Mouse (Mus musculus) liver, postnatal 0 days (tissue): ENCODE data around the gene Mbnl2. TPM values are rescaled to one million over a fixed set of nuclear protein-coding genes. Genes with fewer than 3 reads are reported as not detected.
A peak's percentile ranks its signal among the peaks of the same experiment; 100 is the strongest.

ENCODE experiments used
- ATAC-seq: fragments of 200-750 bp; cut with Nextera tagmentation; 2 replicates; pipeline ENCODE4 v1.8.0; 2017; ENCODE audit warnings: mild to moderate bottlenecking, moderate library complexity
- DNase-seq: peaks from one replicate; pipeline ENCODE4 v3.0.0-alpha.2; 2016
- H3K27ac ChIP-seq: fragments of 300-500 bp; sonication (generic); 2 replicates; pipeline ENCODE4 v1.5.1; 2014; ENCODE audit warnings: antibody characterized with exemption, moderate library complexity, mild to moderate bottlenecking, low read depth
- H3K27me3 ChIP-seq: fragments of 300-500 bp; sonication (generic); 2 replicates; pipeline ENCODE4 v1.6.1; 2014; ENCODE audit warnings: low read length, control low read depth, mixed read lengths; ENCODE audit not compliant: insufficient read depth
- H3K36me3 ChIP-seq: fragments of 300-500 bp; sonication (generic); replicated peaks from 2 replicates; pipeline ENCODE4 v1.6.1; 2014; ENCODE audit warnings: mild to moderate bottlenecking, control low read depth, low read length, moderate library complexity, mixed read lengths; ENCODE audit not compliant: insufficient read depth
- H3K4me1 ChIP-seq: fragments of 300-500 bp; sonication (generic); 2 replicates; pipeline ENCODE4 v1.6.1; 2014; ENCODE audit warnings: antibody characterized with exemption, mild to moderate bottlenecking, control low read depth; ENCODE audit not compliant: insufficient read depth
- H3K4me2 ChIP-seq: fragments of 300-500 bp; sonication (generic); 2 replicates; pipeline ENCODE4 v1.6.1; 2014; ENCODE audit warnings: low read depth, mild to moderate bottlenecking, low read length, moderate library complexity, mixed read lengths
- H3K4me3 ChIP-seq: fragments of 300-500 bp; sonication (generic); 2 replicates; pipeline ENCODE4 v1.5.1; 2014; ENCODE audit warnings: low read depth, low read length
- H3K9ac ChIP-seq: fragments of 300-500 bp; sonication (generic); replicated peaks from 2 replicates; pipeline ENCODE4 v1.6.1; 2014; ENCODE audit warnings: mild to moderate bottlenecking, moderate library complexity
- H3K9me3 ChIP-seq: fragments of 300-500 bp; sonication (generic); 2 replicates; pipeline ENCODE4 v1.6.1; 2016; ENCODE audit warnings: mild to moderate bottlenecking, control low read depth, low read length, mixed read lengths
- CTCF ChIP-seq: sonication (generic); IDR thresholded peaks from 2 replicates; pipeline ENCODE4 v1.5.1; 2016; ENCODE audit warnings: antibody characterized with exemption, low read depth
- EP300 ChIP-seq: IDR thresholded peaks from 2 replicates; pipeline ENCODE4 v1.6.1; 2016; ENCODE audit warnings: antibody characterized with exemption, low read depth, mild to moderate bottlenecking
- WGBS: fragments of 180-500 bp; shearing (Covaris S2); extraction: QIAGEN DNeasy Blood & Tissue Kit; methylation state at CpG from one replicate; pipeline ENCODE4 v1.1.7; 2014; ENCODE audit not compliant: insufficient replicate concordance; 5-methylcytosine and 5-hydroxymethylcytosine counted together
- polyA plus RNA-seq: library from polyadenylated mRNA; unstranded; fragments of >200 nt; fragmentation: Nextera tagmentation; extraction: Ambion mirVana; gene quantifications from 2 replicates; pipeline ENCODE4 v1.2.1, GENCODE M21; 2015

Mbnl2 gene
- polyA plus RNA-seq, 1 experiment from 2014 or later = 16.9 TPM

DNA sequence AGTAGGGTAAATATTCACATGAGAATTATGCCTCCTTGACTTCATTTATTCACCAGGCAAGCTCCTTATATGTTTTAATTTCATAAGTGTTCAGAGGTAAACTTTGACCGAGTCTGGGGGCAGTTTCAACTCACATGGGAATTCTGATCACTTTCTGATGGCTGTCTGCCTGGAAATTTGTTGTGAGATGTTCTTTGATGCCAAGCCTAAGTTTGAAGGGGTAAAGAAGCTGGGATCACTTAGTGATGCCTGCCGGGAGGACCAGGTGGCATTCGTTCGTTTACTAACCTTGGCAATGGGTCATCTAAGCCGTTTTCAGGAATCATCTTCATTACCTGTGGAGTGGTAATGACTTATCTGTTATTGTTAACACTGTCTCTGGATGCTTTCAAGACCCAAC, 23.0 kb downstream of the Mbnl2 start:
- 76% methylated on average over 5 of the region's 5 CpGs for WGBS
- H3K27me3 ChIP-seq = no peaks in the 10 kb centered on the region
- H3K4me3 ChIP-seq = no peak overlapping the region
- no peak overlapping the region for H3K27ac ChIP-seq
- ATAC-seq (no peak), DNase-seq (no peak)
- no peaks in the 10 kb centered on the region for H3K9me3 ChIP-seq
- H3K36me3 ChIP-seq = no peaks in the 10 kb centered on the region; the same call in 1 of the 2 replicates
- no peak overlapping the region for H3K4me2 ChIP-seq
- H3K4me1 ChIP-seq = peaks cover 24% of the 10 kb centered on the region
- H3K9ac ChIP-seq = no peak overlapping the region
- TF ChIP-seq EP300 (no peak), CTCF (no peak)

DNA sequence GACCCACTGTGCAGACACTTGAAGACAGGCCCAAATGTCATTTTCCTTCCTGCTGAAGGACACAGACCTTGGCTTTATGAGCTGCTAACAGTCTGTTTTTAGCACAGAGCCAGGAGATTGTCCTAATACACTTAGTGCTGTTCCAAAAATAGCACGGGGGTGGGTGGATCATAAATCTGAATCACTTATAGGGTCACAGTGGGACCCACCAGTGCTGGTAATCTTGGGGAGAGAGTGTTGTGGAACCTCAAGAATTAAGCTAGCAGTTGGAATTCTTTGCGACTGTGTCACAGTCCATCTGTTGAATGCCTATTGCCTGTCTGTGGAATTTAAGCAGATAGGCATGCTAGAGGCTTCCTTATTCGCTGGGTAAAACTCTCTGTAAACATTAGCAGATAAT, 24.2 kb downstream of the Mbnl2 start:
- DNase-seq (no peak), ATAC-seq (no peak)
- Histone ChIP-seq H3K9me3 (no peaks in the 10 kb centered on the region), H3K4me3 (no peak overlapping the region), H3K9ac (no peak overlapping the region), H3K27me3 (no peaks in the 10 kb centered on the region), H3K4me2 (no peak overlapping the region), H3K27ac (no peak overlapping the region), H3K36me3 (no peaks in the 10 kb centered on the region; the same call in 1 of the 2 replicates), H3K4me1 (peaks cover 19% of the 10 kb centered on the region)
- WGBS = 51% methylated on average over 3 of the region's 3 CpGs
- TF ChIP-seq CTCF = no peak
- no peak for TF ChIP-seq EP300

DNA sequence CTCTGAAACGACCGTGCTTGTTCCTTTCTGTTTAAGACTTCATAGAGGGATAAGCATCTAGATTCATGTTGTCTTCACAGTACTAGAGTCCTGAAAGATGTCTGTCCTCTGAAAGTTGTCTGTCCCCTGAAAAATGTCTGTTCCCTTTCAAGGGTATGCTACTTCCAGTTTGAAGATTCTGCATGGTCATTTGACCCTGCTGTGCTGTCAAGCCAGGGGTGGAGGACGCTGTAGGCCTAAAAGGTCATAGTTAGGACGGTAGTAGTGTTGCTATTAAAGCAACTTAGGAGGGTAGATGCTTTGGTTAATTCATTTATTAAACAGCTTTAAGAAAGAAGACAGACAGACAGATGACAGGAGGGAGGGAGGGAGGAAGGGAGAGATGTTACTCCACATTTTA, 24.7 kb downstream of the Mbnl2 start:
- TF ChIP-seq EP300 (no peak), CTCF (no peak)
- WGBS = 57% methylated on average over 4 of the region's 4 CpGs

DNA sequence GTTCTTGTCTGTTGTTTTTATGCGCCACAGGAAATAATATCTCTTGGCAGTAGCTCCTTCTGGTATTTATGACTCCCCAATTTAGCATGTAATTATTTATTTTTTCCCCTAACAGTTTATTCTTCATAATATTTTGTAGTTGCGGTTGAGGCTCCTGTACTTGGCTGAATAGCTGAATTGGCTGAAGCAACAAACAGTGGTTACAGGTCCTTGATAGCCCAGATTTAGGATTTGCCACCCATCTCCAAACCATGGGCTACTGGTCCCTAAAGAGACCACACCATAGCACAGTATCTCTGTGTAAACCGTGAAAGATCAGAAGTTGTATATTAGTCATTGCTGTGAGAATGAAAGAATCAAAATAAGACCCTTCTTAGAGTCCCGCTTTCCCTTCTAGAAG, 25.3 kb downstream of the Mbnl2 start:
- WGBS = 82% methylated on average over 4 of the region's 4 CpGs
- ATAC-seq = no peak
- Histone ChIP-seq H3K27me3 (no peaks in the 10 kb centered on the region), H3K9me3 (no peaks in the 10 kb centered on the region), H3K27ac (no peak overlapping the region), H3K36me3 (no peaks in the 10 kb centered on the region; the same call in 1 of the 2 replicates), H3K4me2 (no peak overlapping the region), H3K9ac (no peak overlapping the region), H3K4me1 (peaks cover 19% of the 10 kb centered on the region), H3K4me3 (no peak overlapping the region)
- no peak for DNase-seq
- TF ChIP-seq CTCF = no peak
- no peak for TF ChIP-seq EP300

More for the DNA sequence above, 24.7 kb downstream of the Mbnl2 start:
- Histone ChIP-seq H3K4me1 (peaks cover 19% of the 10 kb centered on the region), H3K27me3 (no peaks in the 10 kb centered on the region), H3K4me3 (no peak overlapping the region), H3K4me2 (no peak overlapping the region), H3K9ac (no peak overlapping the region), H3K27ac (0 out of 2 replicates have a peak overlapping the region, but pooled peaks have one; percentile 12), H3K9me3 (no peaks in the 10 kb centered on the region), H3K36me3 (no peaks in the 10 kb centered on the region; the same call in 1 of the 2 replicates)
- no peak for DNase-seq
- no peak for ATAC-seq

DNA sequence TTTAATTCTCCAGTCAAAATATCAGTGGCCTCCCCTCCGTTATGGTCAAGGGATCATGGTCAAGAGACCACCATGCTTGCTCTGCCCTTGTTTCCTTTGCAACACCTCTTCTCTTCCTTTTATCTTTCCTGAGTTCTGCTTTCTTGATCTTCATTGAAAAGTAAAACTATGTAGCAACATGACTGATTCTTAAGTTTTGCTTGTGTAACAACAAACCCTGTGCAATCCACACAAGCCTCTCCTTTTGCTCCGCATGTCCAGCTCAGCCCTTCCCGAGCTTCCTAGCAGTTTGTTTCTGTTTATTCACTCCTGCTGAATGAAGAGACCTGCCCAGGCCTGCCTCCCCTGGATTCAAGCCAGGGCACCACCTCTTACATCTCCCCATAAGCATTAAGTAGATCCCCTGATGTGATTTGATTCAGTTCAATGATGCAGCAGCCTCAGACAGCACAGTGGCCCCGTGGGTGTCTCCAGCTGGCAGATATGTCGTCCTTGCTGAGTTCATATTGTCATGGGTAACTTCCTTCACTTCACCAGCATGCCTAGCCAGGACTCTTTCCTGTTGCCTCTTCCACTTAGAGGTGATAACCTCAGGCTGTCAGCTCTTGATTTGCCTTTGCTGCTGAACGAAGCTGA, 27.6 kb downstream of the Mbnl2 start:
- 25% methylated on average over 6 of the region's 6 CpGs for WGBS
- ATAC-seq = no peak; the same call in 1 of the 2 replicates

DNA sequence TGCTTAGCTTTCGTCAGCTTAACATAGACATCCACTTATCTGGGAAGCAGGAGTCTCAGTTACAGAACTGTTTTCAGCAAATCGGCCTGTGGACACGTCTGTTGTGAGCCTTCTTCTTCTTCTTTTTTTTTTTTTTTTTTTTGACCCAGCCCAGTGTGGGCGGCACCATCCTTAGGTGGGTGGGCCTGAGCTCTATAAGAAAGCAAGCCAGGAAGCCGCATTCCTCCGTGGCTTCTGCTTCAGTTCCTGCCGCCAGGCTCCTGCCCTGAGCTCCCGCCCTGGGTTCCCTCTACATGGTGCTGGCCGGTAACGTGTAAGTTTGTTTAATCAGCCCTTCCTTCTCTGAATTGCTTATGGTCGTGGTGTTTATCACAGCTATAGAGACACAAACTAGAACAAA, 30.8 kb downstream of the Mbnl2 start:
- no peak overlapping the region for H3K4me2 ChIP-seq
- WGBS = 35% methylated on average over 11 of the region's 11 CpGs
- peaks cover 16% of the 10 kb centered on the region for H3K4me1 ChIP-seq
- H3K9me3 ChIP-seq = no peaks in the 10 kb centered on the region
- no peak overlapping the region for H3K4me3 ChIP-seq
- no peak overlapping the region for H3K27ac ChIP-seq
- DNase-seq = no peak
- H3K36me3 ChIP-seq = no peaks in the 10 kb centered on the region
- TF ChIP-seq CTCF (no peak), EP300 (no peak)
- no peak overlapping the region for H3K9ac ChIP-seq
- ATAC-seq = 0 out of 2 replicates have a peak, but pooled peaks have one; percentile 13
- no peaks in the 10 kb centered on the region for H3K27me3 ChIP-seq

More for the DNA sequence above, 27.6 kb downstream of the Mbnl2 start:
- Histone ChIP-seq H3K4me3 (no peak overlapping the region), H3K9ac (no peak overlapping the region), H3K36me3 (no peaks in the 10 kb centered on the region), H3K4me2 (peak overlapping the region; percentile 27), H3K27me3 (no peaks in the 10 kb centered on the region), H3K4me1 (peaks cover 15% of the 10 kb centered on the region), H3K9me3 (no peaks in the 10 kb centered on the region), H3K27ac (peak overlapping the region; percentile 37; the same call in 1 of the 2 replicates)
- DNase-seq = peak; percentile 34
- TF ChIP-seq EP300 (no peak), CTCF (no peak)
